Mouse (Mus musculus): ENCODE measurements around the gene C2cd4a.

Gene C2cd4a

DNA sequence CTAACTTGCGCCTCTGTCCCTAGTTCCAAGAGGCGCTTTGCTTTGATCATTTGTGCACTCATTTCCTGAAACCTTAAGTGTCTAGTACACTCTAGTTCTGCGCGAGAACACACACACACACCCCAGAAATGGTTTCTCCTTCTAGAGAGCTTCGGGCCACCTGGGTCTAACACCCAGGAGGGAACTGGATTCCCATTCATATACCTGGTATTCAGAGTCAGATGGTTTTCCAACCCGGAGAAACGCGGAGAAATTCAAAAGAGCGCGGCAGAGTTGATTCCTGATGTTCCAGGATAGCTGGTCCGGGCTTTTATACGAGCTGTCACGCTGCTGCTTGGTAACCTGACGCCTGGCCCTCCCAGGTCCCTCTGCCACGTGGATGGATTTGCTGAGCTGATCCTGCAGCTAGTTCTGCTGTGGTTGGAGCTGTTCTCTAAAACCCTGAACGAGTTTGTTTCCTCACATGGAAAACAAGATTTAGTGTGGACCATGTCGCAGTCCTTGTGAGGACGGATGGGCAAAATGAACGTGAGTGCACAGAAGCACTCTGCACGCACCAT, at the start of gene C2cd4a:
TSS of gene C2cd4a (minus strand) at position 285 of the 560 bp plus-strand sequence.
- DNase-seq (ENCODE audit: low spot score): no peak

- DNase-seq (ENCODE audit: low spot score): no peak
These were observed 46.2 kb upstream of the C2cd4a start for GRCm38 (mm10) chr9:67878197-67878769.

DNA sequence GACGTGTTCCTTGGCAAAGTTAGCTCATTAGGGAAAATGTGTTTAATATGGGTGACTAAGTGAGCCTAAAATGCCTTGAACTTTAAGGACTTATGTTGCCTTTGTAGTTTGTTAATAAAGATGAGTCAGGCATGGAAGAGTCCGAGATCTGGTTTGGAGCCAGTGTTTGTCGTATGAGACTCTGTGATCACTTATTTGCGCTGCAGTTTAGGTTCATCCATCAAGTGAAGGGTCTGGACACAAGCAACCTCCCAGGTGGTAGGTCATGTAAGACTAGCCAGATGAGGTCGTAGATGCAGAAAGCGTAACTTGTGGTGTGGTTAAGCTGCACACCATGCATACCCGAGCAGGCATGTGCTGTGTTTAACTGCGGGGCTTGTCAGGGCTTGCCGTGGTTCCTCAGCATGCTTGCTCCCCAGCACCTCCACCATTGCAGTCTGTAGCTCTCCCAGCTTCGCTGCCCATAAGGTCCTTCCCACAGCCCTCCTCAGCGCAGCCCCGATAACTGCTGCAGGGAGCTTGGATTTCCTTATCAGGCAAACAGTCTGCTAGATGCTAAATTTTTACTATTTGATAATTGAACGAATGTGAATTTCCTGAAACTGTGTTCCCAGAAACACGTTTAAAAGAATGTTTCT, 45.1 kb upstream of the C2cd4a start:
- no peak for DNase-seq (ENCODE audit: low spot score)

DNA sequence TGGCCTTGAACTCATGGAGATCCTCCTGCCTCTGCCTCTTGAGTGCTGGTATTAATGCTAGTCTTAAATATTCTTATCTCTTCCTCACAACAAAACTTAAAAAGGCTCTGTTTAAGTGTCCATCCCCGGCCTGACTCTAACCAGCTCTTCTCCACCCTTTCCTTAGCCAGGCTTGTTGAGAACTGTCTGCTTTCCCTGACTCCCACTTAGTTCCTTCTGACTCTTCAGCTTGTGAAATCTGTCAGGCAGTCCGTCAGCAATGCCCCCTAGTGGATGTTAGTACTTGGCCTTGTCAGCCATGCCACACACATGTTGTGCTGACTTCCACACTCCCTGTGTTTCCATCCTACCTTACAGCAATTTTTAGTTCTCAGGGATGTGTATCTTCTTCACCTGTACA, 43.2 kb upstream of the C2cd4a start:
- peak; percentile 41 for DNase-seq (ENCODE audit: low spot score)

DNA sequence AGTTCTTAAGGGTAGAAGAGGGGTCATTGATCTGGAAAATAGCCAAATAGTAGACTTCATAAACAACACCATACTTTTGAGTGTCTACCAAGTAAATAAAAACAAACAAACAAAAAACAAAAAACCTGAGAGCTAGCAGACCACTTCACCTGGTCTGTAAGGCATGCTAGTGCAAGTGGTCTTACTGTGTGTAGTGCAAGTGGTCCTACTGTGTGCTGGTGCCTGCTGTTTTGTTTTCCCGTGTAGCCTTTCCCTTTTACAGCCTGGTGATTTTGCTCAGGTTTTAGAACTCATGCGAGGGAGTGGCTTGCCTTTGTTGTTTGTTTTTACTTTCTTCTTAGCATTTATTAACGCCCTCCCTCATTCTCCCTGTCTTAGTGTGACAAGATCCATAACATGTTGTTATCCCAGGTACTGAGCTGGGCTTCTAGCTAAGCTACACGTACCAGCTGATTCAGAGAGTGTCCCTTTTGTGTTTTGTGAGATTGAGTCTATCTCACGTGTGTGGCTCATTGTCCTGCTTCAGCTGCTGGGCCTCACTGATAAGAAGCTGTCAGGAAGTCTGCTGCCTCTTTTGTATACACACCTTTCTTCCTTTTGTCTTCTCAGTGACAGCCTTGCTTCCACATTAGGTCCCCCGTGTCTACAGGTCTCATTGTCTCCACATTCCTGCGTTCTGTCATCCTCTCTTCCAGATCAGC, 42.5 kb upstream of the C2cd4a start:
- DNase-seq (ENCODE audit: low spot score): no peak

DNA sequence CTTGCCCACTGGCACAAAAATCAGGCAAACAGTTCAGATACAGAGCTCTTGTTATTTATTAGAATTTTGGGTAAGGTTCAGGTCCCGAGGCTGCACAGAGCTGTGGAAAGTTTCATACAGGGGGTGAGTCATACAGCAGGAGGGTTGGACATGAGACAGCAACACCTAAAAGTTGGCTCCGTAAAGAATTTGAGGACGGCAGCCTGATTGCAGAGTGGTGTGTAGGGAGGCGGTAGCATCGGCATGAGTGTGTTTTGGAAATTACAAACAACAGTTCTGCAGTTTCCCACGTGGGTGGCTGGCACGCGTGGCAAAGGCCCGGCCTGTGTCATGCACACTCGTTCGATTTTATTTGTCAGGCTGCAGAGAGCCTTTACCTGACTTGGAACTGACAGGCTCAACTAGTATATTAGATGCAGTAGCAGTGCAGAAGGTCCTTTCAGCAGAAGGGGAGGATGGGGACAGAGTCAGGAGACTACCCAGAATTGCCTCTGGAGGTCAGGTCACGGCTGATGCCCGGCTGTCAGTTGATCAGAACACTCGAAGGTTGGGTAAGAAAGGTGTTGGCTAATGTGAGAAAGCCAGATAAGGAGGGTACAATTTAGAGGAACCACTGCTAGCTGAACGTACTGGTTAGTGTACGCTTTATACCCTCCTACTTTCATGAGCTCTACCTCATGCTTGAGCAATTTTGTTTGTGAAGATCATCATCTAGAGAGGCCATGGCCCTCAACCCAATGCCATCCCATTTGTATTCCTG, 37.7 kb upstream of the C2cd4a start:
- no peak for DNase-seq (ENCODE audit: low spot score)

- DNase-seq (ENCODE audit: low spot score): no peak
These were observed 35.3 kb upstream of the C2cd4a start for GRCm38 (mm10) chr9:67867411-67867810.

DNA sequence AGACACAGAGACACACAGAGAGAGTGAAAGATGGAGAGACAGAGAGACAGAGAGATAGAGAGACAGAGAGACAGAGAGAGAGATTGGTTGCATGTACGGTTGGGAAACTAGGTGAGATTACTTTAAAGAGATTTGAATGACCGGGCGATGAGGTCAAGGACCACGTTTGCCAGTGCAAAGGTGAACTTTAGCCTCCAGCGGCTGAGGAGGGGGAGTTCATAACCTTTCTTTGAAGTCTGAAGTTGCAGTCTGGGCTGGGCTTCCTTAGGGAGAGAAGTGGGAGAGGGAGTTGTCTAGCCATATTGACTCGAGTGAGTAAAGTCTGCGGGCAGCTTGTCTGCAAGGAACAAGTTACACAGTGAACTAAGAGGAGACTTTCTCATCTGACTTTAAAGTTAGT, 33.3 kb upstream of the C2cd4a start:
- no peak for DNase-seq (ENCODE audit: low spot score)

DNA sequence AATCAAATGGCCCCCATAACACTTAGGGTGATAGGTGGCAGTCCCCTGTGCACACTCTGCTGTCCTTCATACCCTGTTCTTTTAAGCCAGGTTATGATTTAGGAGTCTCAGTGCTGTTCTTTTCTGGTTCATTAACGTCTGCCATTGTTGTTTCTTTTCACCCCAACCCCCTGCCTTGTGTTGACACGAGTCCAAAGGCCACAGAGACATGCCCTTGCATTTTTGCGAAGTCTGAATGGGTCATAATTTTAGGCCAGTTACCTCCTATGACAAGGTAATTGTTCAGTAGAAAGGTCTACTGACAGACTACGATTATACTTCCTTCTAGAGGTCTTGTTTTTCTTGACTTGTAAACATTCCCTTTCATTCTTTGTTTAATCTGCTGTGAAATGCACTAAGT, 31.9 kb upstream of the C2cd4a start:
- no peak for DNase-seq (ENCODE audit: low spot score)

- DNase-seq (ENCODE audit: low spot score): no peak
These were observed 31.2 kb upstream of the C2cd4a start for GRCm38 (mm10) chr9:67863332-67863731.

DNA sequence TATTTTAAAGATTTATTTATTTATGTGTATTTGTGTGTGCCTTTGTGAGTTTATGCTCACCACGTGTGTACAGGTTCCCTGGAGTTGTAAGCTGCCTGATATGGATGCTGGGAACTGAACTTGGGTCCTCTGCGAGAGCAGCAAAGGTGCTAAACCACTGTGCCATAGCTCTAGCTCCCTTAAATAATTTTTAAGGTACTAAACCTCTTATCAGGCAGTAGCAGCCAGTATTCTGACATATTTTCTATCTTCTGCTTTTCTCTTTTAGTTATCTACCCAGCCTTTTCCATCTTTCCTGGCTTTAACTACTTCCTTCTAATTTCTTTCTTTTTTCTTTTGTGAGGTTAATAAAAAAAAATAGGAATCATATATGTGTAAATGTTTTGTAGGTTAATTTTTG, 28.1 kb upstream of the C2cd4a start:
- no peak for DNase-seq (ENCODE audit: low spot score)

GRCm38 (mm10) chr9:67851150-67851549, 19.0 kb upstream of the C2cd4a start:
- no peak for DNase-seq (ENCODE audit: low spot score)

GRCm38 (mm10) chr9:67849846-67850245, 17.7 kb upstream of the C2cd4a start:
- no peak for DNase-seq (ENCODE audit: low spot score)

DNA sequence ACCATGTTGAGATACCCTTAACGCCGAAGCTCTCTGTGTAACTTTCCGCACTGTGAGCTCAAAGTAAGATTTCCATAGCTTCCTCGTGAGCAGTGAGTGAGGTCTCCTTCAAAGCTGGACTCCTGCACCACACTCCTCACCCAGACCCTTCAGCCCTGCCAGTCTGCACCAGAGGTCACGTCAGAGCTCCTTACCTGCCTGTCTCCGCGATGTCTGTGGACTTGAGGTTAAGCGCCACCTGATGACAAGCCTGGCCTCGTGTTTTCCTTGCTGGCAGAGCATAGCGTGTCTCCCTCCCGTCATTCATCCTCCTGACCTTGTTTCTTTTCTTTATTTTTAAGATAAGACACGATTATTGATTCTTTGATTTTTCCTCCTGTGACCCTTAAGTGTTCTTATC, 17.3 kb upstream of the C2cd4a start:
- DNase-seq (ENCODE audit: low spot score): no peak

DNA sequence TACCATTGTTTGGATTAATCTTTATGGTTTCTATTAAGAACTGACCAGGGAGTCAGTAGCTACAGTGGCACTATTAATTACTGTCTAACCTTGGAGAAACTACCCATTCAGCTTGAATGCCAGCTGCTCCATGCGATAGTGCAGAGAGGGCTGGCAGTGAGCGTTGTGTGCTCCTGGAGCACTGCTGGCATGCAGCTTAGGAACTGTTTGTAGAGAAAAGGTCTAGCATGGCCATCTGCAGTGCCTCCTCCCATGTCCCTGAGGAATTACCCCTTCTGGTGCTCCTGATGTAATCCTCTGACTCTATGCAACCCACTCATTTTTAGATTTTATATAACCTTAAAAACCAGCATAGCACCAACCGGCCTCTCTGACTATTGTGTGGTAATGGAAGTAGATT, 15.5 kb upstream of the C2cd4a start:
- no peak for DNase-seq (ENCODE audit: low spot score)

DNA sequence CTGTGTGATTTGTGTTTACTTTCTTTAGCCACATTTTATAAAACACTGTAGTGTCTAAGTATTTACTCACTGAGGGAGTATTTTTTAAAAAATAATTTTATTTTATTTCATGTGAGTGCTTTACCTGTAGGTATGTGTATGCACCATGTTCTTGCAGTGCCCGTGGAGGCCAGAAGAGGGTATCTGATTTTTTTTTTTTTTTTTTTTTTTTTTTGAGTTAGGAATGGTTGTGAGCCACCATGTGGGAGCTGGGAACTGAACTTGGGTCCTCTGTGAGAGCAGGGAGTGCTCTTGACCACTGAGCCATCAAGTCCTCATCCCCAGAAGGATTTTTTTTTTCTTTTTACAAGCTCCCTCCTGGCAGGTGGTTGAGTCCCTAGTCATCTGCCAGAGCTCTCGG, 14.0 kb upstream of the C2cd4a start:
- DNase-seq (ENCODE audit: low spot score): no peak

DNA sequence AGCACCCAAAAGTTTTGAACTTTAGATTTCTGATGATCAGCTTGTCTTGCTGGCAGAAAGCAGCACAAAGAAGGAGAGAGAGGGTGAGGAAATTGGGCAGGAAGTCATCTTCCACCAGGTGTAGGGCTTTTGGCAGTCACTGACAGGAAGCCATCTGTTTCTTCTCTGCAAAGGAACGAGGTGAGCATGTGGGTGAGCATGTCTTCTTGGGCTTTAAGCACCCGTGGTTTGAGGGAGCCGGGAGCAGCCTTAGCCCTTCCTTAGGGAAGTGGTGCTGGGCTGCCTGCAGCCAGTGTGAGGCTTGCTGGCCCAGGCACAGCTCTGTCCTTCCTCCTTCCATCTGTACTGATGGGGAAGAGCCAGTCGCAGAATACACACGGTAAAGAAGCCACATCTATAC, 13.5 kb upstream of the C2cd4a start:
- DNase-seq (ENCODE audit: low spot score): no peak

- DNase-seq (ENCODE audit: low spot score): peak; percentile 57
These were observed 12.9 kb upstream of the C2cd4a start for GRCm38 (mm10) chr9:67845012-67845411.

DNA sequence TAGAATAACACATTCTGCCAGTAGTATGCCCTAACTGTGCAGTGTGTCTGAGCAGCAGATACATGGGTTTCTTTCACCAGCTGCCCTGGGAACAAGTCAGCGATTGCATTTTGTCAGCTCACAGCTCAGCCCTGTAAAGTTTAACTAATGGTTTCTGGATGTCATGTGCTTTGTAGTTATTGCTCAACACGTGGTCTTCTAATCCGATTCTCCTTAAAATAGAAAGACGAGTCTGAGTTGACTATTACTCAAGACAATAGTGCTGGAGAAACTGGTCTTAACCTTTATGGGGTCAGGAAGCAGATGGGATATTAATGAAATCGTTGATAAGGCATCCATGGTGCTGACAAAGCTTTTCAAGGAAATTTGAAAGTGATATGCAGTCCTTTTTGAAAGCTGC, 10.7 kb upstream of the C2cd4a start:
- DNase-seq (ENCODE audit: low spot score): peak; percentile 63

- peak; percentile 78 for DNase-seq (ENCODE audit: low spot score)
These were observed 8.1 kb upstream of the C2cd4a start, which contains the start of gene Vps13c for GRCm38 (mm10) chr9:67839981-67840859. TSS of gene Vps13c (plus strand) at chr9:67840396.

DNA sequence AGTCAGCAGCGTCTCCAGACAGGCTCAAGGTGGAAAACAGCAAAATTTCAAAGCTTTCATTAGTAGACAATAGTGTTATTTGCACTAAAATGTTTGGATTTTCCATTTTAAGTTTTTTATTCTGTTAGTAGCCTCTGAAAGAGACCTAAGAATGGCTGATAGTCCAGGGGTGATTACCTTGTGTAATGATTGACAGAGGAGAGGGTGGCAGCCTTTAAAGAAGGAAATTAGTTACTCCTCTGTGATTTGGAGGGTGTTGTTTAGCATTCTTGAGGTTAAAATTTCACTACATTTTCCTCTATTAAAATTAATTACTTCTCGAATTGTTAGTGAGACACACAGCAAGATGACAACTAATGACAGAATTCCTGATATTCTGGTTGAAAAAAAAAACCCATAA, 5.2 kb upstream of the C2cd4a start:
- DNase-seq (ENCODE audit: low spot score): no peak
